Mouse (Mus musculus) liver, postnatal 0 days (tissue): ENCODE data around the gene Rspo1. TPM values are rescaled to one million over a fixed set of nuclear protein-coding genes. Genes with fewer than 3 reads are reported as not detected.

Source experiments
- ATAC-seq: fragments of 200-750 bp; cut with Nextera tagmentation; 2 replicates; pipeline ENCODE4 v1.8.0; 2017; ENCODE audit warnings: mild to moderate bottlenecking, moderate library complexity
- DNase-seq: peaks from one replicate; pipeline ENCODE4 v3.0.0-alpha.2; 2016
- H3K27ac ChIP-seq: fragments of 300-500 bp; sonication (generic); 2 replicates; pipeline ENCODE4 v1.5.1; 2014; ENCODE audit warnings: antibody characterized with exemption, moderate library complexity, mild to moderate bottlenecking, low read depth
- H3K27me3 ChIP-seq: fragments of 300-500 bp; sonication (generic); 2 replicates; pipeline ENCODE4 v1.6.1; 2014; ENCODE audit warnings: low read length, control low read depth, mixed read lengths; ENCODE audit not compliant: insufficient read depth
- H3K36me3 ChIP-seq: fragments of 300-500 bp; sonication (generic); replicated peaks from 2 replicates; pipeline ENCODE4 v1.6.1; 2014; ENCODE audit warnings: mild to moderate bottlenecking, control low read depth, low read length, moderate library complexity, mixed read lengths; ENCODE audit not compliant: insufficient read depth
- H3K4me1 ChIP-seq: fragments of 300-500 bp; sonication (generic); 2 replicates; pipeline ENCODE4 v1.6.1; 2014; ENCODE audit warnings: antibody characterized with exemption, mild to moderate bottlenecking, control low read depth; ENCODE audit not compliant: insufficient read depth
- H3K4me2 ChIP-seq: fragments of 300-500 bp; sonication (generic); 2 replicates; pipeline ENCODE4 v1.6.1; 2014; ENCODE audit warnings: low read depth, mild to moderate bottlenecking, low read length, moderate library complexity, mixed read lengths
- H3K4me3 ChIP-seq: fragments of 300-500 bp; sonication (generic); 2 replicates; pipeline ENCODE4 v1.5.1; 2014; ENCODE audit warnings: low read depth, low read length
- H3K9ac ChIP-seq: fragments of 300-500 bp; sonication (generic); replicated peaks from 2 replicates; pipeline ENCODE4 v1.6.1; 2014; ENCODE audit warnings: mild to moderate bottlenecking, moderate library complexity
- H3K9me3 ChIP-seq: fragments of 300-500 bp; sonication (generic); 2 replicates; pipeline ENCODE4 v1.6.1; 2016; ENCODE audit warnings: mild to moderate bottlenecking, control low read depth, low read length, mixed read lengths
- CTCF ChIP-seq: sonication (generic); IDR thresholded peaks from 2 replicates; pipeline ENCODE4 v1.5.1; 2016; ENCODE audit warnings: antibody characterized with exemption, low read depth
- EP300 ChIP-seq: IDR thresholded peaks from 2 replicates; pipeline ENCODE4 v1.6.1; 2016; ENCODE audit warnings: antibody characterized with exemption, low read depth, mild to moderate bottlenecking
- WGBS: fragments of 180-500 bp; shearing (Covaris S2); extraction: QIAGEN DNeasy Blood & Tissue Kit; methylation state at CpG from one replicate; pipeline ENCODE4 v1.1.7; 2014; ENCODE audit not compliant: insufficient replicate concordance; 5-methylcytosine and 5-hydroxymethylcytosine counted together
- polyA plus RNA-seq: library from polyadenylated mRNA; unstranded; fragments of >200 nt; fragmentation: Nextera tagmentation; extraction: Ambion mirVana; gene quantifications from 2 replicates; pipeline ENCODE4 v1.2.1, GENCODE M21; 2015

The Rspo1 gene
- polyA plus RNA-seq, 1 experiment from 2014 or later, result 0.41 TPM

GRCm38 (mm10) chr4:125015806-125016635 lies 29.8 kb downstream of the Rspo1 start, which contains the start of gene Gnl2:
Gene Gnl2, plus strand, starts transcription at chr4:125016585.
- Histone ChIP-seq H3K4me2 (peak within 1 kb of the TSS; percentile 35), H3K4me1 (peaks cover 3% of the 10 kb centered on the region; the same call in 1 of the 2 replicates), H3K27ac (no peak within 1 kb of the TSS), H3K4me3 (no peak within 1 kb of the TSS), H3K9ac (no peak within 1 kb of the TSS), H3K9me3 (no peaks in the 10 kb centered on the region), H3K36me3 (no peaks in the 10 kb centered on the region), H3K27me3 (no peaks in the 10 kb centered on the region)
- DNase-seq (no peak), ATAC-seq (no peak)
- no peak for TF ChIP-seq CTCF
- TF ChIP-seq EP300, result no peak
- 54% methylated on average over 10 of the region's 10 CpGs for WGBS

- H3K27me3 ChIP-seq, result no peaks in the 10 kb centered on the region
- peaks cover 3% of the 10 kb centered on the region; the same call in 1 of the 2 replicates for H3K4me1 ChIP-seq
- no peak overlapping the region for H3K4me2 ChIP-seq
- no peak overlapping the region for H3K27ac ChIP-seq
- H3K36me3 ChIP-seq, result no peaks in the 10 kb centered on the region
- H3K9ac ChIP-seq, result no peak overlapping the region
- no peak for TF ChIP-seq CTCF
- TF ChIP-seq EP300, result no peak
- no peak for DNase-seq
- H3K9me3 ChIP-seq, result no peaks in the 10 kb centered on the region
- ATAC-seq, result no peak
- WGBS, result 72% methylated on average over 11 of the region's 11 CpGs
- H3K4me3 ChIP-seq, result no peak overlapping the region
Observed at GRCm38 (mm10) chr4:125017431-125017830, 31.2 kb downstream of the Rspo1 start.

- H3K4me2 ChIP-seq, result no peak overlapping the region
- no peak overlapping the region for H3K9ac ChIP-seq
- H3K4me3 ChIP-seq, result no peak overlapping the region
- H3K9me3 ChIP-seq, result no peaks in the 10 kb centered on the region
- no peaks in the 10 kb centered on the region for H3K36me3 ChIP-seq
- TF ChIP-seq EP300 (no peak), CTCF (peak; percentile 42)
- 28% methylated on average over 11 of the region's 11 CpGs for WGBS
- no peaks in the 10 kb centered on the region for H3K27me3 ChIP-seq
- H3K4me1 ChIP-seq, result no peaks in the 10 kb centered on the region; the same call in 1 of the 2 replicates
- H3K27ac ChIP-seq, result no peak overlapping the region
- DNase-seq (no peak), ATAC-seq (no peak)
Observed at GRCm38 (mm10) chr4:125020780-125021538, 34.7 kb downstream of the Rspo1 start.

GRCm38 (mm10) chr4:125029891-125030614 lies 43.8 kb downstream of the Rspo1 start:
- TF ChIP-seq EP300 (no peak), CTCF (no peak)
- peak overlapping the region; percentile 90 for H3K4me2 ChIP-seq
- DNase-seq, result peak; percentile 96
- H3K9ac ChIP-seq, result peak overlapping the region; percentile 82
- peak overlapping the region; percentile 77 for H3K27ac ChIP-seq
- no peaks in the 10 kb centered on the region for H3K27me3 ChIP-seq
- ATAC-seq, result peak; percentile 100
- peaks cover 10% of the 10 kb centered on the region; the same call in 1 of the 2 replicates for H3K4me1 ChIP-seq
- H3K9me3 ChIP-seq, result no peaks in the 10 kb centered on the region
- under 1% methylated on average over 49 of the region's 50 CpGs for whole genome bisulfite sequencing
- H3K4me3 ChIP-seq, result peak overlapping the region; percentile 72
- peaks cover 6% of the 10 kb centered on the region for H3K36me3 ChIP-seq

GRCm38 (mm10) chr4:125034341-125034740 lies 48.1 kb downstream of the Rspo1 start:
- DNase-seq (no peak), ATAC-seq (no peak)
- H3K4me2 ChIP-seq, result no peak overlapping the region
- H3K9ac ChIP-seq, result no peak overlapping the region
- H3K4me1 ChIP-seq, result peaks cover 20% of the 10 kb centered on the region
- H3K27me3 ChIP-seq, result no peaks in the 10 kb centered on the region
- TF ChIP-seq CTCF (no peak), EP300 (no peak)
- H3K36me3 ChIP-seq, result peaks cover 26% of the 10 kb centered on the region
- H3K27ac ChIP-seq, result no peak overlapping the region
- WGBS, result 79% methylated on average over 4 of the region's 4 CpGs
- no peak overlapping the region for H3K4me3 ChIP-seq
- H3K9me3 ChIP-seq, result no peaks in the 10 kb centered on the region
